Mouse (Mus musculus): ENCODE data around the gene Mme. TPM values are rescaled to one million over a fixed set of nuclear protein-coding genes. Genes with fewer than 3 reads are reported as not detected.

Mme gene
- 19.5 TPM for polyA plus RNA-seq (2014; fragmentation: Illumina TruSeq; extraction: RNeasy Lipid Tissue Mini Kit (QIAGEN cat#74804); ENCODE audit: low read depth, low replicate concordance)

GRCm38 (mm10) chr3:63241099-63241587 lies at the start of gene Mme:
Mme (plus strand) TSS chr3:63241537.

Other genes starting within 250 kb of the Mme start
- not detected for gene Gm34302, start 242.3 kb downstream of the Mme start, polyA plus RNA-seq (2014; fragmentation: Illumina TruSeq; extraction: RNeasy Lipid Tissue Mini Kit (QIAGEN cat#74804); ENCODE audit: low read depth, low replicate concordance)

All from testis, adult 10 weeks (tissue).